Mouse (Mus musculus) midbrain, embryonic 11.5 days (tissue): Measurements from ENCODE around the gene Dgka. TPM values are rescaled to one million over a fixed set of nuclear protein-coding genes. Genes with fewer than 3 reads are reported as not detected.

Source experiments
- polyA plus RNA-seq: library from polyadenylated mRNA; unstranded; fragments of >200 nt; fragmentation: Nextera tagmentation; extraction: Ambion mirVana; gene quantifications from 2 replicates; pipeline ENCODE4 v1.2.1, GENCODE M21; 2014

The Dgka gene
- polyA plus RNA-seq, 1 experiment from 2014 or later, result 5.7 TPM

Other genes with a start within 250 kb of the Dgka start
- 3.4 and 3.7 TPM in 2 replicates for gene Myl6b, start 246.2 kb downstream of the Dgka start, polyA plus RNA-seq
- 15.6 and 18.1 TPM in 2 replicates for gene Esyt1, start 219.0 kb downstream of the Dgka start, polyA plus RNA-seq
- gene Zc3h10, start 197.1 kb downstream of the Dgka start, polyA plus RNA-seq, result 16.0 and 19.0 TPM in 2 replicates
- 2,670 and 2,991 TPM in 2 replicates for gene Rpl41, start 195.6 kb downstream of the Dgka start, polyA plus RNA-seq
- 241 and 249 TPM in 2 replicates for gene Pa2g4, start 178.9 kb downstream of the Dgka start, polyA plus RNA-seq
- gene Erbb3, start 155.2 kb downstream of the Dgka start, polyA plus RNA-seq, result 0.49 and 0.77 TPM in 2 replicates
- gene Rps26, start 118.1 kb downstream of the Dgka start, polyA plus RNA-seq, result 588 and 638 TPM in 2 replicates
- gene Ikzf4, start 98.9 kb downstream of the Dgka start, polyA plus RNA-seq, result 3.8 and 4.2 TPM in 2 replicates
- 12.5 and 12.7 TPM in 2 replicates for gene Suox, start 70.8 kb downstream of the Dgka start, polyA plus RNA-seq
- gene Rab5b, start 48.6 kb downstream of the Dgka start, polyA plus RNA-seq, result 80.1 and 82.6 TPM in 2 replicates
- gene Pmel, start 40.7 kb downstream of the Dgka start, polyA plus RNA-seq, result 2.2 and 3.1 TPM in 2 replicates
- 98.9 and 99.1 TPM in 2 replicates for gene Cdk2, start 39.8 kb downstream of the Dgka start, polyA plus RNA-seq
- 43.5 and 48.1 TPM in 2 replicates for gene Pym1, start 3.0 kb upstream of the Dgka start, polyA plus RNA-seq
- 0.26 and 0.33 TPM in 2 replicates for gene Mmp19, start 46.1 kb upstream of the Dgka start, polyA plus RNA-seq
- gene Dnajc14, start 59.2 kb upstream of the Dgka start, polyA plus RNA-seq, result 36.3 and 40.3 TPM in 2 replicates
- gene Tmem198b, start 59.5 kb upstream of the Dgka start, polyA plus RNA-seq, result 17.4 and 18.6 TPM in 2 replicates
- 279 and 283 TPM in 2 replicates for gene Sarnp, start 72.5 kb upstream of the Dgka start, polyA plus RNA-seq
- gene Ormdl2, start 76.8 kb upstream of the Dgka start, polyA plus RNA-seq, result 64.4 and 70.6 TPM in 2 replicates
- 10.0 and 10.2 TPM in 2 replicates for gene Gdf11, start 146.9 kb upstream of the Dgka start, polyA plus RNA-seq
- gene Cd63, start 156.1 kb upstream of the Dgka start, polyA plus RNA-seq, result 168 and 177 TPM in 2 replicates
- gene Rdh5, start 178.0 kb upstream of the Dgka start, polyA plus RNA-seq, result 11.3 TPM in 2 replicates
- 242 and 271 TPM in 2 replicates for gene Bloc1s1, start 179.2 kb upstream of the Dgka start, polyA plus RNA-seq
- 1.6 and 1.7 TPM in 2 replicates for gene Itga7, start 189.0 kb upstream of the Dgka start, polyA plus RNA-seq
- gene Mettl7b, start 216.1 kb upstream of the Dgka start, polyA plus RNA-seq, result not detected in 2 replicates
- gene Olfr9, start 244.6 kb upstream of the Dgka start, polyA plus RNA-seq, result not detected in 2 replicates